Mouse (Mus musculus) lung, postnatal 4 days (tissue): Measurements from ENCODE around the gene Ccdc187.
A peak's percentile ranks its signal among the peaks of the same experiment; 100 is the strongest.

ENCODE experiments used
- DNase-seq, 2 experiments: peaks; one replicate each; pipeline ENCODE4 v3.0.0; 2021

Gene Ccdc187

GRCm38 (mm10) chr2:26316576-26317246, 22.4 kb upstream of the Ccdc187 start:
- peak in 1 of 2 experiments; percentile 40 for DNase-seq

DNA sequence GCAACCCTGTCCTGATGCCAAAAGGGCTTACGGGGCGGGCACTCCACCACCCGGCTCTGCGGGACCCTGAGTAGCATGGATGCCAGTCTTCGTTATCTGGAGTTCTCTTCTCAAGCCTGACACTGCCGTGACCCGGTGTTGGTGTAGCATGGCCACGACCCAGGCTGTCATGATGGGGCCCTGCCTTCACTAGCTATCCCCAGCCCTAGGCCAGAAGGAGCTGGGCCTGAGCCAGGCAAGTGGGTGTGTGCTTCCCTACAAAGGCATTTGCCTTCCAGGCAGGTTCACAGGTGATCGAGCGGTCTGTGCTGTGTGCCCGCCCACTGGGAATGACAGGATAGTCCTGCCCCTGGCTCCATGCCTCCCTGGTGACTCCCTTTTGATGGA, 21.6 kb upstream of the Ccdc187 start:
- peak; percentile 60 to 72 for DNase-seq

DNA sequence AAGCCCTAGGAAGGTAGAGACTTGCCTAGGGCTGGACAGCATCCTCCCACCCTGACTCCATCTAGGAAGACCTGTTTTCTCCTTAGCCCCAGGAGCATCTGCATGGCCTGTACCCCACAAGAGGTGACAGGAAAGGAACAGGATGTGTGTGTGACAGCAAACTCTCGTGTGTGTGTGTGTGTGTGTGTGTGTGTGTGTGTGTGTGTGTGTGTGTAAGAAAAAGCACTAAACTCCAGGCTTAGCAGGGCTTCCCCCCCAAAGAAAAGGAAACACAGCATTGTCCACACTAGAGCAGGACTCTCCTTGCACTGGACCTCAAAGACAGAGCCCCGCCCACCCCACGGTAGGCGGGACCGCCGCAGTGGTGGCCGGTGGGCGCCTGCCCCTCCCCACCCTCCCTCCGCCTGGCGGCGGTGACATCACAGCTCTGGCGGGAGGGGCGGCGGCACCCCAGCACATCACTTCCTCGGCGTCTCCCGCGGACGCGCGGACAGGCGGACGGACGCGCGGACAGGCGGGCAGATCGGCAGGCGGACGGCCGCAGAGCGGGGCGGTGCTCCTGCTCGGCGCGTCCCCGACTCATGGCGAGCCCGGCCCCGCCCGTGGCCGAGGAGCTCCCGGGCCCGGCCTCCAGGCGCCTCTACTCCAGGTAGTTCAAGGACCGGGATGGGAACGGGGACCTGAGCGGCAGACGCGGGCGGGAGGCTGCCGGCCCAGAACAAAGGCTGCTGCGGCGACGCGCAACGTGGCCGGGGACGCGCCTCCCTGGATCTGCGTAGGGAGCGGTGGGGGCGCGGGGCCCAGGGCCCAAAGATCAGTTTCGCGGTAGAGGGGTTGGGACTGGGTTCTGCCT, 20.9 kb upstream of the Ccdc187 start, which contains the start of gene Gpsm1:
Gene Gpsm1 (plus strand): TSS at position 444 of the 853 bp plus-strand sequence.
- DNase-seq, result peak; percentile 90 to 95

DNA sequence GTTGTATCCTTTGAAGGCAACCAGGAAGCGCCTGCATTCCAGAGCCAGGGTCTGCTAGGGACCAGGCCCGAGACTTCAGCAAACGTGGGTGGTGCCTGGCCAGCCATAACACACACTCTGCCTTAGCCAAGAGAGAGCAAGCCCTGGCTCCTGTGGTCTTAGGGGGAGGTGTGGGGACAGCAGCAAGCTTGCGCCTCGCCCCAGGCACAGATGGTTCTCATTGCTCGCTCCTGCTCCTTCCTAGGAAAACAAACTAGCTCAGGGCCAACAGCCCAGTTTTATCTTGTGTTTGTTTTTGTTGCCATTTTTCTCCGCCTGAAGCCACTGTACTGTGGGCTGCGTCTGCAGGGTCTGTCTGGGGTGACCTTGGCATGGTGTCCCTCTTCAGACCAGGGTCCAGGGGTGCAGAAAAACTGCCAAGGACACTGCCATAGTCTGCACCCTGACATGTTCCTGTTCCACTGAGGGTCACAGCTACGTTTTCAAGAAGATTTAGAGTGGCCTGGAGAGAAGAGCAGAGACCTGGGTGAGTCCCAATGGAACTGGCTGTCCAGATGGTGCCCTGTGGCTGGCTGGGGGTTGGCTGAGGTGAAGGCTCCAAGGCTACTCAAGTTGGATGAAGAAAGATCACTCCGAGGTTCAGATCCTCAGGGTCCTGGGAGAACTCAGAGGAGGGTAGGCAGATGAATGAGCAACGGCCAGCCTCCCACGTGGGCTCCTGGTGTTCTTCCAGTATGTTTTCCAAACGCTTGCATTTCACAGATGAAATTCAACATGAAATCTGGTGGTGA, 20.1 kb upstream of the Ccdc187 start:
- DNase-seq, result peak; percentile 78 to 94

DNA sequence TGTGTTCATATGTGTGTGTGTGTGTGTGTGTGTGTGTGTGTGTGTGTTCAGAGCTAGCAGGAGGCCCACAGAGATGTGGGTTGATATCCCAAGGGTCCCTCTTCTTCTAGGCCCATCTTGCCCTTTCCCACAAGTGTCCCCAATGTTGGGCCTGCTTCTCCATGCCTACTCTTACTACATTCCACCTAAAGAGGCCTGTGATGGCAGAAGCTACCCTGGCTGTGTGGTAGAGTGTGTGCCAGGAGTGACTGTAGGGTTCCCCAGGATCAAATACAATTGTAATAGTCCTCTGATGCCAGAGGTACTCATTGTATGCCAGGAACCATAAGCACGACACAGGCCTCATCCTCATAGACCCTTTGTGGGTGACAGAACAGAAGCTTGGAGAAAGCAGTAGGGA, 19.0 kb upstream of the Ccdc187 start:
- no peak for DNase-seq

DNA sequence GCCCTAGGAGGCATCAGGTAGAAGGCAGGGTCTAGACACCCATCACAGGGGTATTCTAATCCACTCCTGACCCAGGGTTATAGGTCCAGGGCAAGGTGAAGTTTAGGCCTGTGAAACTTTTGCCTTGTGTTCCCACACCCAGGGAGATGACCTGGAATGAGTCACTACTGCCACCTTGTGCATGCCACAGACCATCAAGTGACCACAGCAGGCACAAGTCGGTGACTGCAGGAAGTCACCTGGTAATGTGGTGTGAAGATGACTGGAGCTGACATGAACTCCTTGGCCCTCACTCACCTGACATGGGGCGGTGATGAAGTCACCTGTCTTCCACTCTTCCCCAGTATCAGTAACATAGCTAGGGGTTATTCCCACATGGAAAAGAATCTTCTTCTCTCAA, 18.5 kb upstream of the Ccdc187 start:
- DNase-seq, result no peak

- no peak for DNase-seq
Measured at GRCm38 (mm10) chr2:26311936-26312335, 17.6 kb upstream of the Ccdc187 start.

GRCm38 (mm10) chr2:26309739-26310138, 15.4 kb upstream of the Ccdc187 start:
- DNase-seq, result peak; percentile 69 to 89

GRCm38 (mm10) chr2:26306702-26307101, 12.3 kb upstream of the Ccdc187 start:
- DNase-seq, result no peak

- DNase-seq, result no peak
Measured at GRCm38 (mm10) chr2:26305555-26305954, 11.2 kb upstream of the Ccdc187 start.

DNA sequence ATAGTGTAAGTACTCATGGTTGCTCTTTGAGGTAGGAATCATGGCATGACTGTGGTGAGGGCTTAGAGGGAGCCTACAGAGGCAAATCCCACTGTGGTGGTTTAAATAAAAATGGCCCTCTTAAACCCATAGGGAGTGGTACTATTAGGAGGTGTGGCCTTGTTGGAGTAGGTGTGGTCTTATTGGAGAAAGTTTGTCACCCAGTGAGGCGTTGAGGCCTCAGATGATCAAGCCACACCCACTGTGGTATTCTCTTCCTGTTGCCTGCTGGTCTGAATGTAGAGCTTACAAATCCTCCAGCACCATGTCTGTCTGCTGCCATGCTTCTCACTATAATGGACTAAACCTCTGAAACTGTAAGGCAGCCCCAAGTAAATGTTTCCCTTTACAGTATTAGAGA, 10.4 kb upstream of the Ccdc187 start:
- DNase-seq, result no peak

- peak in 1 of 2 experiments; percentile 59 for DNase-seq
Measured at GRCm38 (mm10) chr2:26302005-26302503, 7.7 kb upstream of the Ccdc187 start.

- peak; percentile 91 to 92 for DNase-seq
Measured at GRCm38 (mm10) chr2:26300808-26301174, 6.4 kb upstream of the Ccdc187 start.

DNA sequence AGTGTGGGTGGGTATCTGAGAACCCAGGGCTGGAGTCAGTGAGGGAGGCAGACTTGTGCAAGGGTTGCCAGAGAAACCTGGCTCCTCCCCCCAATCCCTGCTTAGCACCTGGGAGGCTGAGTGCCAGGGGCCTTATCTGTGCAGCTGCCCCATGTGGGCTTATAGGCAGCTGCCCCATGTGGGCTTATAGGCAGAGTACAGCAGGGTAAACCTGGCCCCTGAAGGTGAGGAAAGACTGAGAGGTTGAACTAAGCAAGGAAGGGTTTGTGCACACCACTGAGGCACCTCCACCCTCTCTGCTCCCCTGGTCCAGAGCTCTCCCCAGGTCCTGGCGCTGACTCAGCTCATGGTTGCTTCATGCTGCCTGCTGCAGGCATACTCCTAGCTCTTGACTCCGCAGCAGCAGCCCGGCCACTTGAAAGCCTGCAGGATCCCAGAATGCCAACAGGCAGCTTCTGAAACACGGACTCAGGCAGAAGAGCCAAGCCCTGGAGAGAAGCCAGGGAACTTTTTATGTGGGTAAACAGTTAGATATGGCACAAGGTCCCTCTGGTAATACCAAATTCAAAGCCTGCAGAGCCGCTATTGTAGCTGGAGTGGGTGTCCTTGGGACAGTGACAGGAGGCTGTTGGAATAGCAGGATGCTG, 5.9 kb upstream of the Ccdc187 start:
- peak; percentile 32 to 56 for DNase-seq

GRCm38 (mm10) chr2:26299336-26299735, 5.0 kb upstream of the Ccdc187 start:
- no peak for DNase-seq

DNA sequence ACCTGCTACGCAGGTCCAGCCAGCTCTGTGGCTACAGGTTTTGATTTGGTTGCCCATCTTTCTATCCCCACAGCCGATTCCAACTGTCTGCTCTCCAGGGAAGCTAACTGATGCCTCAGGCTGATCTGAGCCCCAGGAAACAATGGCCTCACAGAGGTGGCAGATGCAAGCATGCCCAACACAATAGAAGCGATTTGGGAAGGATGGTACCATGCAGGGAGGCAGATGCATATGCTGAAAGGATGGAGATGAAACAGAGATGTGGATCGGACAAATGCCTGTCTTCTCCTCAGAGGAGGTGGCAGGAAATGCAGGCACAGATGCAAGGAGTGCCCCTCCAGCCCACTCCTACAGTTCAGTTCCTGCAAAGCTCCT, 4.5 kb upstream of the Ccdc187 start:
- DNase-seq, result no peak

GRCm38 (mm10) chr2:26298208-26298855, 4.0 kb upstream of the Ccdc187 start:
- DNase-seq, result peak; percentile 48 to 73

DNA sequence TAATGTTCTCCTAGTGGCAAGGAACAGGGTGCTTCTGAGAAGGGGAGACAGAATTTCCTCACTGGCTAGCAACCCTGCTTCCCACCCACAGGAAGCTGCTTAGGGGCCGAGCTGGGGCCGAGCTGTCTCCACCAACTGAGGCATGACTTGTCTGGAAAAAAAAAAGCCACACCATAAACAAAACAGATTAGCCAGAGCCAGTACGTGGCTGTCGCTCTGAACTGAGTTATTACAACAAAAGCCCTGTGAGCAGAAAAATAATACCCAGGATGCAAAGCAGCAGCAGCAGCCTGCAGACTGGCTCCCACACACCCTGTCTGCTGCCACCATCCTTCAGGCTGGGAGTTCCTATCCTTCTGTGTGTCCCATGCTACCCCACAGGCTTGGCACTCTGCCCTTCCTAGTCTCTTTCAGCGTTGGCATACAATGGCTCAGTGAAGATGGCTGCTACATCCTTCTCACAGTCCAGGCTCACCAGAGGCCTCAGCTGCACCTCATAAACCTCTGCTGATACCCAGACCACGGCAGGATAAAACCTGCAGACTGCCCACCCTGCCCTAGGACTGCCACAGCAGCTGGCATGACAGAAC, 2.3 kb upstream of the Ccdc187 start:
- peak; percentile 27 to 64 for DNase-seq

DNA sequence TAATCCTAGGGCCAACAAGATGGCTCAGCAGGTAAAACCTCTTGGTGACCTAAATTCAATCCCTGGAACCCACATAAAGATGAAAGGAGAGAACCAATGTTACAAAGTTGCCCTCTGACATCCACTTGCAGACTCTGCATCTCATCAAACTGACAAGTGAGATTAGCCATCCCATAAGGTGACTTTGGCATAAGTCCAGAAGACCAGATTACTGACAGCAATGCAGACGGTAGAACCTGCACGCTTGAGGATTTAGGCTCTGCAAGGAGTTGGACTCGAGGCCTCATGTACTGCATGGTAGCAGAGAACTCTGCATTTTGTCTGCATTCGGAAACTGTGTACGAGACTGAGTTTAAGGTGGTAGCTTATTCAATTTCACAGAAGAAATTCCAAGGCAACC, 4.2 kb downstream of the Ccdc187 start:
- DNase-seq, result no peak

- no peak for DNase-seq
Measured at GRCm38 (mm10) chr2:26286391-26286790, 8.0 kb downstream of the Ccdc187 start.

GRCm38 (mm10) chr2:26285804-26286203, 8.6 kb downstream of the Ccdc187 start:
- peak; percentile 35 to 66 for DNase-seq

DNA sequence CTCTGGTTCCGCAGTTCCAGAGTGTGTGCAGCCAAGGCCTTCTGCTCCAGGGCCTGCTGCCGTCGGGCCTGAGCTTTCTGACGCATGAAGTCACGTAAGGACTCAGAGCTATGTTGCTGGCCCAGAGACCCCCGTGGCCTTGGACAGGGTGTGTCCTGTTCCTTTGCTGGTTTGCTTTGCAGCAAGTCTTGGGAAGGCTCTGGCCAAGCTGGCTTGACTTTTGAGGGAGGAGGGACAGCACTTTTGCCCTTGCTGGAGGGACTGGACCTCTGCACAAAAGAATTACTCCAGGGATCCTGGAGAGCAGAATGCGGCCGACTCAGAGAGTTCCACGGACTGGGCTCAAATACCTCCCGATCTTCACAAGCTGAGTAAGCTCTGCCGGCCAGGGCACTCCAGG, 13.8 kb downstream of the Ccdc187 start:
- DNase-seq, result no peak
